Mouse (Mus musculus) brain, embryonic 14.5 days (tissue): ENCODE measurements at regions not wholly inside any gene's neighbourhood (a gene's known extent, or its start where the extent isn't known, plus 50 kb on each side); places are given as distances from the start of the nearest gene placed in this dataset.

Experiments
- CTCF ChIP-seq: fragments of 200-500 bp; IDR thresholded peaks from 2 replicates; pipeline ENCODE4 v1.5.1; 2012; ENCODE audit warnings: inconsistent platforms, mild to moderate bottlenecking, moderate library complexity, borderline replicate concordance; ENCODE audit not compliant: insufficient read depth, insufficient read length; ENCODE audit errors: extremely low read depth
- POLR2A ChIP-seq: fragments of 200-500 bp; IDR thresholded peaks from 2 replicates; pipeline ENCODE4 v1.6.1; 2012; ENCODE audit warnings: mild to moderate bottlenecking, inconsistent platforms, borderline replicate concordance; ENCODE audit not compliant: poor library complexity, insufficient read depth, insufficient read length, severe bottlenecking; ENCODE audit errors: extremely low read depth

GRCm38 (mm10) chr7:117931234-117931895, 184.6 kb downstream of the Rps15a start:
- TF ChIP-seq CTCF (no peak), POLR2A (no peak)
